8 mouse cellular contexts compared by ENCODE assay signal in the genomic region with DNA sequence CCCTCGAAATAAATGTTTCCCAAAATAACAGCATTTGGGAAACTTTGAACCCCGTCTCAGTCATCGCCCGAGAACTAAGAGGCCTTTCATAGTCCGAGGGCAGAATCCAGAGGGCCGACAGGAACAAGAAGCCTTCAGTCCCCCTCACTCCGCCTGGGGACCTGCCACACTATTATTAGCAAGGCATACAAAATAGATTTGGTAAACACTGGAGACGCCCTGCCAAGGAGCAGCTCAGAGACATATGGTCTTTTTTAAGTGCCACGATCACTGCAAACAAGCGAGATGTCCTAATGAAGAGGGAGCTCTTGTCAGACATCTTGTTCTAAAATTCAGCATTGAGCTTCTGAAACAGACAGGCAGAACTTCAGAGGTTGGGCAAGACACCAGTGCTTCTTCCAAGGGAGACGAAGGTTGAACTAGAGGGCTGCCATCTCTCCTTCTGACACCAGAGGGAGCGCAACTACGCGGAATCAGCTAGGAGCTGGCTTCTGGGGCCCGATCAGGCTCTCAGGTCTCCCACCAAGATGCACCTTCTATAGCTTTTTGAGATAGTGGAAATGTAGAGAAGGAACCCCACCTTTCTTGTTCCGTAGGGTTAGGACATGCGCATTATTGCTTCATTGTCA.
A peak's percentile ranks its signal among the peaks of the same experiment; 100 is the strongest.
DNase-seq lines count a peak whose midpoint lies in the region; ATAC-seq lines count a peak whose summit lies in the region.

No protein-coding gene starts in this region.

- peak; percentile 17 for DNase-seq in 3134 (ENCODE audit: extremely low read depth, insufficient read length, low spot score)
- peak; percentile 85 for DNase-seq in adipocyte (ENCODE audit: low spot score)
- DNase-seq in embryo, embryonic 10.5 days (ENCODE audit: low spot score), result peak; percentile 89
- DNase-seq in gastrocnemius, postnatal 25 days, result peak; percentile 37
- peak; percentile 89 for DNase-seq in kidney, postnatal 10 days
- DNase-seq in lung, adult 18-20 months, result peak; percentile 40 to 51
- peak; percentile 76 for DNase-seq in retina, postnatal 1 day

- ATAC-seq in monocyte, adult 5-6 weeks (replicated peaks; ENCODE audit: insufficient number of reproducible peaks, low FRiP score, low TSS enrichment, poor library complexity, severe bottlenecking), result no peak

Comparison
In these comparisons a context has a peak if more than half of its experiments do, and no peak if none do; other contexts are left out.
1. DNase-seq: peak in every context shown above with its lines; median percentile 89 in embryo, embryonic 10.5 days; 89 in kidney, postnatal 10 days; 85 in adipocyte; 76 in retina, postnatal 1 day; 46 in lung, adult 18-20 months; 37 in gastrocnemius, postnatal 25 days; 17 in 3134.